Mouse (Mus musculus): ENCODE results near the gene Atp8b2. TPM values are rescaled to one million over a fixed set of nuclear protein-coding genes. Genes with fewer than 3 reads are reported as not detected.

The Atp8b2 gene
- polyA plus RNA-seq, 2 experiments, result 1.8 to 3.4 TPM

DNA sequence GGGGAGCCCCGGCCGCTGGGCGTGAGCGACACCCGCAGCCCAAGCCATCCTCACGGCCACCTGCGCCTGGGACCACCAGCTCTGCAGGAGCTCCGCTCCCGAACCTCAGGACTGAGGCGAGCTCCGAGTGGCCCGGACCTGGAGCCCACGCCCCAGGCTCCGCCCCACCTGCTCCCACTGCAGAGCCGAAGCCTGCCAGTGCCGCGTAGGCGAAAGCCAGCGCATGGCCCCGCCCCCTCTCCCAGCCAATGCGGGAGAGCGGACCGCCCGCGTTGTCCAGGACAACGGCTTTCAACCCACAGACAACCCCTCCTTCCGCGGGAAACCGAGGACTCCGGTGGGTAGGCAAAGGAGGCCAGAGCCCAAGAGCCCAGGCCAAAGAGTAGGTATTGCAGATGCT lies 2.8 kb downstream of the Atp8b2 start:
- H3K27me3 ChIP-seq (ENCODE audit: control insufficient read depth, insufficient read depth, low read length), result peaks cover 38% of the 10 kb centered on the region
- ATAC-seq (ENCODE audit: insufficient read depth), result peak; percentile 78
- DNase-seq (ENCODE audit: low read depth in 3 of 3, low spot score in 3 of 3), result peak; percentile 39 to 41 (median 41)
- no peak for TF ChIP-seq EP300 (IDR thresholded peaks at IDR 0.05; ENCODE audit: low read depth)
- TF ChIP-seq CTCF (IDR thresholded peaks at IDR 0.05; ENCODE audit: low read depth), result no peak
- 1% methylated on average over 30 of the region's 30 CpGs for WGBS (ENCODE audit: insufficient replicate concordance)
- peak overlapping the region; percentile 35 to 49 for H3K4me3 ChIP-seq (ENCODE audit: insufficient read depth in 1 of 2, low read depth in 2 of 2, low read length in 2 of 2)
- H3K27ac ChIP-seq, result no peak overlapping the region
- no peak overlapping the region for H3K9ac ChIP-seq (replicated peaks)
- no peaks in the 10 kb centered on the region for H3K36me3 ChIP-seq (replicated peaks; ENCODE audit: control insufficient read depth, insufficient read depth, low read depth)
- H3K9me3 ChIP-seq (ENCODE audit: control insufficient read depth, low read length), result no peaks in the 10 kb centered on the region
- H3K4me1 ChIP-seq (replicated peaks; ENCODE audit: control insufficient read depth in 2 of 2, insufficient read depth in 2 of 2, low read length in 1 of 2), result peaks cover 0 to 11% of the 10 kb centered on the region in 2 experiments; a peak in 2 of 4 replicates
- peak overlapping the region; percentile 67 for H3K4me2 ChIP-seq (ENCODE audit: low read depth)

DNA sequence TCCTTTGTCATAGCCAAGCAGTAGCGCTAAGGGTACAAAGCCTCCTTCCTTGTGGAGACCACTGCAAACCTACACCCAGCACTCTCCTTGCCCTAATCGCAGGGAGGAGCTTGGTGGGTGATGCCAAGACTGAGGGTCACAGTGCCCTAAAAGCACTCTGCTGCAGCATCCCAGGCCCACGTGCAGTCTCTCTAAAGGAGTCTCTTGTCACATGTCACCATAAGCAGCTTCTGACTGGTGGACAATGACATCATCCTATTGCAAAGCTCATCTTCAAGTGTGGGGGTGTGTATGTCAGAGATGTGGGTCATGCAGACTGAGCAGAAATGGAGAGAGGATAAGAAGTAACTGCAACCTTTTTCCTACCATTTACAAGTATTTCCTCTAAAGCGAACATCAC lies 3.9 kb downstream of the Atp8b2 start:
- H3K27me3 ChIP-seq (ENCODE audit: control insufficient read depth, insufficient read depth, low read length), result peaks cover 38% of the 10 kb centered on the region
- peaks cover 0 to 11% of the 10 kb centered on the region in 2 experiments; a peak in 2 of 4 replicates for H3K4me1 ChIP-seq (replicated peaks; ENCODE audit: control insufficient read depth in 2 of 2, insufficient read depth in 2 of 2, low read length in 1 of 2)
- TF ChIP-seq EP300 (IDR thresholded peaks at IDR 0.05; ENCODE audit: low read depth) (no peak), CTCF (IDR thresholded peaks at IDR 0.05; ENCODE audit: low read depth) (no peak)

DNA sequence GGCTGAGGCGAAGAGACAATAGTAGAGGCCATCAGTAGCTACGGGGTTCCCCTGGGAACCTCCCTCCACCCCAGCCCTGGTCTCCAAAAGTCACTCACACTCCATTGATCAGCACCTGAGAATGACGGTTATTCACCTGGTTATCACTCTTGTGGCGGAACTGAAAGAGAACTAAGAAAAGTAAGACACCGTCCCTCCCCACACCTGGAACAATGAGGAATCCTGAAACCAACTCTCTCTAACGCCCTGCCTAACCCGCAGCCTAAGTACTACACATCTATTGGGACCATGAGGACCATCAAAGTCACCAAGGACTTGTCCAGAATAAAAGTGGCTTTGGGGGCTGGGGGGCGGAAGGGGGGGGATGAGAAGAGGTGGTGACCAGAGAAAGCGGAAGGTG lies 5.4 kb downstream of the Atp8b2 start:
- no peaks in the 10 kb centered on the region for H3K36me3 ChIP-seq (replicated peaks; ENCODE audit: control insufficient read depth, insufficient read depth, low read depth)
- H3K4me3 ChIP-seq (ENCODE audit: insufficient read depth in 1 of 2, low read depth in 2 of 2, low read length in 2 of 2), result no peak overlapping the region
- DNase-seq (ENCODE audit: low read depth in 3 of 3, low spot score in 3 of 3) (no peak), ATAC-seq (ENCODE audit: insufficient read depth) (no peak)
- TF ChIP-seq CTCF (IDR thresholded peaks at IDR 0.05; ENCODE audit: low read depth) (no peak), EP300 (IDR thresholded peaks at IDR 0.05; ENCODE audit: low read depth) (no peak)
- H3K27me3 ChIP-seq (ENCODE audit: control insufficient read depth, insufficient read depth, low read length), result peaks cover 28% of the 10 kb centered on the region
- no peak overlapping the region for H3K27ac ChIP-seq
- no peak overlapping the region for H3K4me2 ChIP-seq (ENCODE audit: low read depth)
- no peaks in the 10 kb centered on the region for H3K9me3 ChIP-seq (ENCODE audit: control insufficient read depth, low read length)
- WGBS (ENCODE audit: insufficient replicate concordance), result 74% methylated on average over 9 of the region's 9 CpGs
- peaks cover 0 to 11% of the 10 kb centered on the region in 2 experiments; a peak in 2 of 4 replicates for H3K4me1 ChIP-seq (replicated peaks; ENCODE audit: control insufficient read depth in 2 of 2, insufficient read depth in 2 of 2, low read length in 1 of 2)
- H3K9ac ChIP-seq (replicated peaks), result no peak overlapping the region

More for the DNA sequence above, 3.9 kb downstream of the Atp8b2 start:
- Histone ChIP-seq H3K27ac (no peak overlapping the region), H3K4me2 (ENCODE audit: low read depth) (no peak overlapping the region), H3K9ac (replicated peaks) (no peak overlapping the region), H3K4me3 (ENCODE audit: insufficient read depth in 1 of 2, low read depth in 2 of 2, low read length in 2 of 2) (no peak overlapping the region), H3K9me3 (ENCODE audit: control insufficient read depth, low read length) (no peaks in the 10 kb centered on the region), H3K36me3 (replicated peaks; ENCODE audit: control insufficient read depth, insufficient read depth, low read depth) (no peaks in the 10 kb centered on the region)
- no peak for DNase-seq (ENCODE audit: low read depth in 3 of 3, low spot score in 3 of 3)
- 64% methylated on average over 4 of the region's 4 CpGs for WGBS (ENCODE audit: insufficient replicate concordance)
- ATAC-seq (ENCODE audit: insufficient read depth), result no peak

- H3K4me1 ChIP-seq (replicated peaks; ENCODE audit: control insufficient read depth in 2 of 2, insufficient read depth in 2 of 2, low read length in 1 of 2), result peaks cover 0 to 8% of the 10 kb centered on the region in 2 experiments; a peak in 2 of 4 replicates
- no peaks in the 10 kb centered on the region for H3K9me3 ChIP-seq (ENCODE audit: control insufficient read depth, low read length)
- no peak for TF ChIP-seq CTCF (IDR thresholded peaks at IDR 0.05; ENCODE audit: low read depth)
- no peak for TF ChIP-seq EP300 (IDR thresholded peaks at IDR 0.05; ENCODE audit: low read depth)
- WGBS (ENCODE audit: insufficient replicate concordance), result 61% methylated on average over 7 of the region's 7 CpGs
- H3K9ac ChIP-seq (replicated peaks), result no peak overlapping the region
- no peaks in the 10 kb centered on the region for H3K36me3 ChIP-seq (replicated peaks; ENCODE audit: control insufficient read depth, insufficient read depth, low read depth)
- no peak for ATAC-seq (ENCODE audit: insufficient read depth)
- H3K4me3 ChIP-seq (ENCODE audit: insufficient read depth in 1 of 2, low read depth in 2 of 2, low read length in 2 of 2), result no peak overlapping the region
- H3K27ac ChIP-seq, result no peak overlapping the region
- DNase-seq (ENCODE audit: low read depth in 3 of 3, low spot score in 3 of 3), result no peak
- peaks cover 13% of the 10 kb centered on the region for H3K27me3 ChIP-seq (ENCODE audit: control insufficient read depth, insufficient read depth, low read length)
- no peak overlapping the region for H3K4me2 ChIP-seq (ENCODE audit: low read depth)
Observed at GRCm38 (mm10) chr3:89956177-89956971, 6.9 kb downstream of the Atp8b2 start.

- H3K4me2 ChIP-seq (ENCODE audit: low read depth), result no peak overlapping the region
- no peak overlapping the region for H3K4me3 ChIP-seq (ENCODE audit: insufficient read depth in 1 of 2, low read depth in 2 of 2, low read length in 2 of 2)
- H3K27me3 ChIP-seq (ENCODE audit: control insufficient read depth, insufficient read depth, low read length), result no peaks in the 10 kb centered on the region
- WGBS (ENCODE audit: insufficient replicate concordance), result 9% methylated on average over 4 of the region's 4 CpGs
- no peak overlapping the region for H3K27ac ChIP-seq
- H3K4me1 ChIP-seq (replicated peaks; ENCODE audit: control insufficient read depth in 2 of 2, insufficient read depth in 2 of 2, low read length in 1 of 2), result no peaks in the 10 kb centered on the region
- no peak for ATAC-seq (ENCODE audit: insufficient read depth)
- H3K9me3 ChIP-seq (ENCODE audit: control insufficient read depth, low read length), result no peaks in the 10 kb centered on the region
- TF ChIP-seq CTCF (IDR thresholded peaks at IDR 0.05; ENCODE audit: low read depth) (peak; percentile 93), EP300 (IDR thresholded peaks at IDR 0.05; ENCODE audit: low read depth) (no peak)
- peak; percentile 40 to 56 (median 40) for DNase-seq (ENCODE audit: low read depth in 3 of 3, low spot score in 3 of 3)
- no peak overlapping the region for H3K9ac ChIP-seq (replicated peaks)
- H3K36me3 ChIP-seq (replicated peaks; ENCODE audit: control insufficient read depth, insufficient read depth, low read depth), result no peaks in the 10 kb centered on the region
Observed at GRCm38 (mm10) chr3:89953420-89953819, 9.9 kb downstream of the Atp8b2 start.
